Mouse (Mus musculus) heart, embryonic 13.5 days (tissue): ENCODE measurements around the gene Zbtb11. TPM values are rescaled to one million over a fixed set of nuclear protein-coding genes. Genes with fewer than 3 reads are reported as not detected.

Experiments
- ATAC-seq: fragments of 200-750 bp; cut with Nextera tagmentation; 2 replicates; pipeline ENCODE4 v1.8.0; 2017; ENCODE audit warnings: moderate TSS enrichment; ENCODE audit not compliant: insufficient number of reproducible peaks, low FRiP score, low TSS enrichment; ENCODE audit errors: extremely low read depth
- H3K27ac ChIP-seq: fragments of 300-500 bp; sonication (generic); replicated peaks from 2 replicates; pipeline ENCODE4 v1.5.1; 2015; ENCODE audit warnings: moderate library complexity, mild to moderate bottlenecking, inconsistent platforms
- H3K27me3 ChIP-seq: fragments of 300-500 bp; sonication (generic); replicated peaks from 2 replicates; pipeline ENCODE4 v1.6.1; 2015; ENCODE audit warnings: mild to moderate bottlenecking, inconsistent platforms
- H3K36me3 ChIP-seq: fragments of 300-500 bp; sonication (generic); 2 replicates; pipeline ENCODE4 v1.6.1; 2015; ENCODE audit warnings: mild to moderate bottlenecking, inconsistent platforms
- H3K4me1 ChIP-seq: fragments of 300-500 bp; sonication (generic); 2 replicates; pipeline ENCODE4 v1.6.1; 2015; ENCODE audit warnings: inconsistent platforms
- H3K4me2 ChIP-seq: fragments of 300-500 bp; sonication (generic); 2 replicates; pipeline ENCODE4 v1.6.1; 2015; ENCODE audit warnings: inconsistent platforms, mild to moderate bottlenecking, moderate library complexity
- H3K4me3 ChIP-seq: fragments of 300-500 bp; sonication (generic); 2 replicates; pipeline ENCODE4 v1.5.1; 2015; ENCODE audit warnings: moderate library complexity, mild to moderate bottlenecking, inconsistent platforms
- H3K9ac ChIP-seq: fragments of 300-500 bp; sonication (generic); 2 replicates; pipeline ENCODE4 v1.6.1; 2015; ENCODE audit warnings: inconsistent platforms, mild to moderate bottlenecking, moderate library complexity
- H3K9me3 ChIP-seq: fragments of 300-500 bp; sonication (generic); 2 replicates; pipeline ENCODE4 v1.6.1; 2016; ENCODE audit warnings: inconsistent platforms
- WGBS: fragments of 180-500 bp; shearing (Covaris S2); methylation state at CpG from one replicate; pipeline ENCODE4 v1.1.7; 2015; ENCODE audit warnings: mixed read lengths; 5-methylcytosine and 5-hydroxymethylcytosine counted together
- polyA plus RNA-seq: library from polyadenylated mRNA; unstranded; fragments of >200 nt; fragmentation: Nextera tagmentation; extraction: Ambion mirVana; gene quantifications from 2 replicates; pipeline ENCODE4 v1.2.1, GENCODE M21; 2015

Gene Zbtb11
- polyA plus RNA-seq, 1 experiment from 2014 or later: 10.7 TPM

- Histone ChIP-seq H3K9ac (no peak overlapping the region), H3K9me3 (no peaks in the 10 kb centered on the region), H3K4me3 (no peak overlapping the region), H3K4me1 (peaks cover 57% of the 10 kb centered on the region), H3K27me3 (no peaks in the 10 kb centered on the region), H3K27ac (no peak overlapping the region), H3K36me3 (peaks cover 49% of the 10 kb centered on the region), H3K4me2 (no peak overlapping the region)
- WGBS: 76% methylated on average over 6 of the region's 6 CpGs
- no peak for ATAC-seq
Observed at GRCm38 (mm10) chr16:55971735-55972615, 1.7 kb upstream of the Zbtb11 start.

- H3K9me3 ChIP-seq: no peaks in the 10 kb centered on the region
- peak overlapping the region; percentile 71 for H3K9ac ChIP-seq
- H3K4me3 ChIP-seq: peak overlapping the region; percentile 100
- ATAC-seq: no peak
- peaks cover 45% of the 10 kb centered on the region for H3K36me3 ChIP-seq
- H3K27me3 ChIP-seq: no peaks in the 10 kb centered on the region
- WGBS: 53% methylated on average over 10 of the region's 10 CpGs
- peaks cover 51% of the 10 kb centered on the region for H3K4me1 ChIP-seq
- peak overlapping the region; percentile 60 for H3K27ac ChIP-seq
- H3K4me2 ChIP-seq: peak overlapping the region; percentile 79
Observed at GRCm38 (mm10) chr16:55972626-55973201, 969 bp upstream of the Zbtb11 start.

- H3K9ac ChIP-seq: peak overlapping the region; percentile 96
- peaks cover 45% of the 10 kb centered on the region for H3K36me3 ChIP-seq
- H3K4me2 ChIP-seq: peak overlapping the region; percentile 79
- H3K4me3 ChIP-seq: peak overlapping the region; percentile 100
- ATAC-seq: peak; percentile 84
- H3K4me1 ChIP-seq: peaks cover 37% of the 10 kb centered on the region
- peak overlapping the region; percentile 93 for H3K27ac ChIP-seq
- no peaks in the 10 kb centered on the region for H3K9me3 ChIP-seq
- no peaks in the 10 kb centered on the region for H3K27me3 ChIP-seq
- WGBS: under 1% methylated on average over 51 of the region's 55 CpGs
Observed at GRCm38 (mm10) chr16:55974256-55974902, 696 bp downstream of the Zbtb11 start.

- Histone ChIP-seq H3K4me3 (peak overlapping the region; percentile 100), H3K9me3 (no peaks in the 10 kb centered on the region), H3K27me3 (no peaks in the 10 kb centered on the region), H3K9ac (peak overlapping the region; percentile 96), H3K27ac (peak overlapping the region; percentile 93), H3K4me2 (peak overlapping the region; percentile 79), H3K36me3 (peaks cover 39% of the 10 kb centered on the region), H3K4me1 (peaks cover 32% of the 10 kb centered on the region)
- no peak for ATAC-seq
- WGBS: 7% methylated on average over 14 of the region's 14 CpGs
Observed at GRCm38 (mm10) chr16:55974903-55975285, 1.2 kb downstream of the Zbtb11 start.

- no peak overlapping the region for H3K4me2 ChIP-seq
- no peaks in the 10 kb centered on the region for H3K4me1 ChIP-seq
- H3K27me3 ChIP-seq: no peaks in the 10 kb centered on the region
- no peak overlapping the region for H3K9ac ChIP-seq
- H3K4me3 ChIP-seq: no peak overlapping the region
- no peak overlapping the region for H3K27ac ChIP-seq
- peaks cover 66% of the 10 kb centered on the region for H3K36me3 ChIP-seq
- H3K9me3 ChIP-seq: no peaks in the 10 kb centered on the region
- WGBS: 91% methylated on average over 3 of the region's 3 CpGs
- ATAC-seq: no peak
Observed at GRCm38 (mm10) chr16:55986001-55986400, 12.3 kb downstream of the Zbtb11 start.

- WGBS: 86% methylated on average over 4 of the region's 4 CpGs
- Histone ChIP-seq H3K36me3 (peaks cover 65% of the 10 kb centered on the region), H3K4me2 (no peak overlapping the region), H3K27ac (no peak overlapping the region), H3K4me1 (no peaks in the 10 kb centered on the region), H3K4me3 (no peak overlapping the region), H3K9ac (no peak overlapping the region), H3K27me3 (no peaks in the 10 kb centered on the region), H3K9me3 (no peaks in the 10 kb centered on the region)
- ATAC-seq: no peak
Observed at GRCm38 (mm10) chr16:55990311-55990710, 16.6 kb downstream of the Zbtb11 start.

GRCm38 (mm10) chr16:55994235-55994634 lies 20.6 kb downstream of the Zbtb11 start:
- H3K9ac ChIP-seq: no peak overlapping the region
- H3K4me1 ChIP-seq: no peaks in the 10 kb centered on the region
- no peaks in the 10 kb centered on the region for H3K27me3 ChIP-seq
- ATAC-seq: no peak
- no peaks in the 10 kb centered on the region for H3K9me3 ChIP-seq
- WGBS: 93% methylated on average over 2 of the region's 2 CpGs
- no peak overlapping the region for H3K4me2 ChIP-seq
- no peak overlapping the region for H3K4me3 ChIP-seq
- H3K36me3 ChIP-seq: peaks cover 75% of the 10 kb centered on the region
- H3K27ac ChIP-seq: no peak overlapping the region

GRCm38 (mm10) chr16:56006798-56007197 lies 33.1 kb downstream of the Zbtb11 start:
- no peak for ATAC-seq
- H3K4me2 ChIP-seq: no peak overlapping the region
- no peak overlapping the region for H3K9ac ChIP-seq
- H3K27me3 ChIP-seq: no peaks in the 10 kb centered on the region
- WGBS: 85% methylated on average over 11 of the region's 11 CpGs
- H3K36me3 ChIP-seq: peaks cover 70% of the 10 kb centered on the region
- no peaks in the 10 kb centered on the region for H3K9me3 ChIP-seq
- no peak overlapping the region for H3K4me3 ChIP-seq
- H3K27ac ChIP-seq: no peak overlapping the region
- no peaks in the 10 kb centered on the region for H3K4me1 ChIP-seq

- Histone ChIP-seq H3K4me1 (no peaks in the 10 kb centered on the region), H3K36me3 (peaks cover 69% of the 10 kb centered on the region), H3K4me3 (no peak overlapping the region), H3K9ac (no peak overlapping the region), H3K4me2 (no peak overlapping the region), H3K9me3 (no peaks in the 10 kb centered on the region; the same call in 1 of the 2 replicates), H3K27me3 (no peaks in the 10 kb centered on the region), H3K27ac (no peak overlapping the region)
- WGBS: 90% methylated on average over 1 of the region's 1 CpGs
- ATAC-seq: no peak
Observed at GRCm38 (mm10) chr16:56008862-56009261, 35.2 kb downstream of the Zbtb11 start.

GRCm38 (mm10) chr16:56012789-56013743 lies 39.4 kb downstream of the Zbtb11 start:
- no peaks in the 10 kb centered on the region; the same call in 1 of the 2 replicates for H3K9me3 ChIP-seq
- H3K36me3 ChIP-seq: peaks cover 61% of the 10 kb centered on the region
- H3K27ac ChIP-seq: no peak overlapping the region
- no peaks in the 10 kb centered on the region for H3K4me1 ChIP-seq
- H3K9ac ChIP-seq: no peak overlapping the region
- ATAC-seq: no peak
- WGBS: 89% methylated on average over 10 of the region's 10 CpGs
- no peaks in the 10 kb centered on the region for H3K27me3 ChIP-seq
- H3K4me3 ChIP-seq: no peak overlapping the region
- H3K4me2 ChIP-seq: no peak overlapping the region
